Mouse (Mus musculus) lung, postnatal 0 days (tissue): ENCODE results near the gene Chst8. TPM values are rescaled to one million over a fixed set of nuclear protein-coding genes. Genes with fewer than 3 reads are reported as not detected.
A peak's percentile ranks its signal among the peaks of the same experiment; 100 is the strongest.

Source experiments
- ATAC-seq: fragments of 200-750 bp; cut with Nextera tagmentation; 2 replicates; pipeline ENCODE4 v1.8.0; 2017; ENCODE audit warnings: moderate library complexity
- DNase-seq: peaks from one replicate; pipeline ENCODE4 v3.0.0-alpha.2; 2016; ENCODE audit warnings: low spot score
- H3K27ac ChIP-seq: fragments of 300-500 bp; sonication (generic); 2 replicates; pipeline ENCODE4 v1.5.1; 2014; ENCODE audit warnings: antibody characterized with exemption, mild to moderate bottlenecking, low read length, mixed read lengths
- H3K27me3 ChIP-seq: fragments of 300-500 bp; sonication (generic); replicated peaks from 2 replicates; pipeline ENCODE4 v1.6.1; 2014; ENCODE audit warnings: low read length, mixed read lengths; ENCODE audit not compliant: insufficient read depth
- H3K36me3 ChIP-seq: fragments of 300-500 bp; sonication (generic); 2 replicates; pipeline ENCODE4 v1.6.1; 2014; ENCODE audit warnings: low read length, mixed read lengths; ENCODE audit not compliant: insufficient read depth
- H3K4me1 ChIP-seq: fragments of 300-500 bp; sonication (generic); 2 replicates; pipeline ENCODE4 v1.6.1; 2014; ENCODE audit warnings: antibody characterized with exemption, low read depth, low read length, mixed read lengths; ENCODE audit not compliant: insufficient read depth
- H3K4me2 ChIP-seq: fragments of 300-500 bp; sonication (generic); replicated peaks from 2 replicates; pipeline ENCODE4 v1.6.1; 2014; ENCODE audit warnings: low read depth, mild to moderate bottlenecking, low read length, moderate library complexity, mixed read lengths
- H3K4me3 ChIP-seq: fragments of 300-500 bp; sonication (generic); 2 replicates; pipeline ENCODE4 v1.5.1; 2014; ENCODE audit warnings: low read depth, low read length
- H3K9ac ChIP-seq: fragments of 300-500 bp; sonication (generic); replicated peaks from 2 replicates; pipeline ENCODE4 v1.6.1; 2014; ENCODE audit warnings: low read depth, mild to moderate bottlenecking
- H3K9me3 ChIP-seq: fragments of 300-500 bp; sonication (generic); 2 replicates; pipeline ENCODE4 v1.6.1; 2016; ENCODE audit warnings: low read length, mixed read lengths
- CTCF ChIP-seq: IDR thresholded peaks from 2 replicates; pipeline ENCODE4 v1.5.1; 2016; ENCODE audit warnings: antibody characterized with exemption, mild to moderate bottlenecking
- EP300 ChIP-seq: IDR thresholded peaks from 2 replicates; pipeline ENCODE4 v1.6.1; 2016; ENCODE audit warnings: antibody characterized with exemption, mild to moderate bottlenecking, control low read depth
- WGBS: fragments of 180-500 bp; shearing (Covaris S2); extraction: QIAGEN DNeasy Blood & Tissue Kit; methylation state at CpG from one replicate; pipeline ENCODE4 v1.1.7; 2014; 5-methylcytosine and 5-hydroxymethylcytosine counted together
- polyA plus RNA-seq: library from polyadenylated mRNA; unstranded; fragments of >200 nt; fragmentation: Nextera tagmentation; extraction: Ambion mirVana; gene quantifications from 2 replicates; pipeline ENCODE4 v1.2.1, GENCODE M21; 2015

Chst8 gene
- polyA plus RNA-seq, 1 experiment from 2014 or later: 5.9 TPM

DNA sequence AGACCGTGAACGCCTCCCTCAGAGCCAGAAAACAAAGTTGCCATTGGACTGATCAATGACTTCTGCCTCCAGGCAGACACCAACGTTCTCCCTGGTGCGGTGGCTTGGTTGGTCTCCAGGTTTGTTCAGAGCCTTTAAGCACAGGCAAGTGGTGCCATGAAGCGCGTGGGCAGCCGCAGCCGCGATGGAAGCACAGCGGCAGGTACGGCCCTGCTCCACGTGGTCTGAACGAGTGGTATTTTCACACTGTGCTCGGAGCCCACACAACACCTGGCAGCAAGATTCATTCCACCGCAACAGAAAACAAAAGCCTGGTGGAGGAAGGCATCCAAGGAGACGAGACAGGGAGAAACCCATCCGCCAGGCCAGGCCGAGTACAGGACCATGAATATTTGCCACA lies 7.3 kb upstream of the Chst8 start:
- TF ChIP-seq CTCF (no peak), EP300 (no peak)
- Histone ChIP-seq H3K27me3 (no peaks in the 10 kb centered on the region), H3K27ac (no peak overlapping the region), H3K4me1 (no peaks in the 10 kb centered on the region), H3K36me3 (no peaks in the 10 kb centered on the region), H3K4me2 (no peak overlapping the region), H3K4me3 (no peak overlapping the region), H3K9ac (no peak overlapping the region), H3K9me3 (no peaks in the 10 kb centered on the region)
- no peak for DNase-seq
- 89% methylated on average over 18 of the region's 18 CpGs for WGBS
- no peak for ATAC-seq

DNA sequence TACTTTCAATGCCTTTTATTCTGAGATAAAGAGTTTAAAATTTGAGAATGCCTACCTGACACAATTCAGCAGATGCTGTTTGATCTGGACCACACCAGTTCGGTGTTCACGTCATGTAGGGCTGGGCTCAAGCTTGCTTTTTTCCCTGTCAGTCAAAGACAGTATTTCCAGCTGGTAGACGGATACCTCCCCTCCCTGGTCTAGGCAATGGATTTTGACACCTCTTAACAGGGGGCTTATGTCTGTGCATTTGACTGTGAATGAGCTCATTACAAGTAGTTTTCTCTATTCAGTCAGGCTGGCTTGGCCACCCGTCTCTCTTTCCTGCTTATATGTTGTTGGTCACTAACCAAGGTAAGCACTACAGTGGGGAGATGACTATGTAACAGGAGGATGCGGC lies 6.1 kb upstream of the Chst8 start:
- Histone ChIP-seq H3K4me1 (no peaks in the 10 kb centered on the region), H3K27ac (no peak overlapping the region), H3K4me3 (no peak overlapping the region), H3K36me3 (no peaks in the 10 kb centered on the region), H3K4me2 (no peak overlapping the region), H3K27me3 (peaks cover under 1% of the 10 kb centered on the region; the same call in 1 of the 2 replicates), H3K9me3 (no peaks in the 10 kb centered on the region), H3K9ac (no peak overlapping the region)
- no peak for ATAC-seq
- WGBS: 82% methylated on average over 5 of the region's 5 CpGs
- TF ChIP-seq CTCF: no peak
- TF ChIP-seq EP300: no peak
- no peak for DNase-seq

DNA sequence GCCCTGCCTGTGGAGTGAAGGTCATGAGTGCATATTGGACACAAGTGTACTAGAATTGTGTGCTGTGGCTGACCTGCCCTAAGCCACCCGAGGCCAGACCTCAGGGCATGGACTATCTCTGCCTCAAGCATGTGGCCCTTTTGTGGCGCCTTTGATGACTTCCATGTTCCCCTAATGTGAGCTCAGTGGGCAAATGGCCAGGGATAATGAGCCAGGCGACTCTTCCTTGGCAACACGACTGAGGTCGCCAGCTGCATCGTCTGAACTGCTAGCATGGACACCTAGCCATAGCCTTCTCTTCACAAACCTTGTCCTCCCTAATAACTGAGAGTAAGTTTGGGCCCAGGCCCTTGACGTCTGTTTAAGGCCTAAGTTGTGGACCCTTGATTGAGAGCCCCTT lies 4.5 kb upstream of the Chst8 start:
- WGBS: 72% methylated on average over 7 of the region's 7 CpGs
- H3K36me3 ChIP-seq: no peaks in the 10 kb centered on the region
- H3K9me3 ChIP-seq: no peaks in the 10 kb centered on the region
- H3K27me3 ChIP-seq: peaks cover 11% of the 10 kb centered on the region
- no peak overlapping the region for H3K27ac ChIP-seq
- no peak overlapping the region for H3K4me2 ChIP-seq
- ATAC-seq: no peak
- no peaks in the 10 kb centered on the region for H3K4me1 ChIP-seq
- H3K4me3 ChIP-seq: no peak overlapping the region
- TF ChIP-seq CTCF (no peak), EP300 (no peak)
- DNase-seq: no peak
- no peak overlapping the region for H3K9ac ChIP-seq

DNA sequence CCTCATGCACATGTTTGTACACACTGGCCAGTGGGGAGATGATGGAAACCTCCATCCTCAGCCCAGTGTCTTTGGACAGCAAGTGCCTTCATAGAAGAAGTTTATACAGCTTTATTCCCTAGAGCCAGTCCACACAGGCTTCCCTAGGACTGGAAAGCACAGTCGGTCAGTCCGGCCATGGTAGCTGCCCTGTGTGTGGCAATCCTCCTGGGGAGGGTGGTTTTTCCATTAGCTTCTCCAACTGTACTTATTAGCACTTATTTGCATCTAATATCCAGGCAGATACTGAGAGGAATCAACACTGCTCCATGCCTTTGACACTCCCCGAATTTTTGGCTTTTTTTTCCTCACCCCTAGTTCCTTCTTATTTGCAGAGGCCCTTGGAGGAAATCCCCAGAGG lies 2.3 kb upstream of the Chst8 start:
- H3K9ac ChIP-seq: no peak overlapping the region
- DNase-seq (no peak), ATAC-seq (no peak)
- no peak for TF ChIP-seq EP300
- TF ChIP-seq CTCF: no peak
- no peaks in the 10 kb centered on the region for H3K36me3 ChIP-seq
- 62% methylated on average over 3 of the region's 3 CpGs for WGBS
- H3K27me3 ChIP-seq: peaks cover 32% of the 10 kb centered on the region
- no peaks in the 10 kb centered on the region for H3K4me1 ChIP-seq
- H3K4me2 ChIP-seq: no peak overlapping the region
- no peak overlapping the region for H3K27ac ChIP-seq
- H3K9me3 ChIP-seq: no peaks in the 10 kb centered on the region
- no peak overlapping the region for H3K4me3 ChIP-seq

DNA sequence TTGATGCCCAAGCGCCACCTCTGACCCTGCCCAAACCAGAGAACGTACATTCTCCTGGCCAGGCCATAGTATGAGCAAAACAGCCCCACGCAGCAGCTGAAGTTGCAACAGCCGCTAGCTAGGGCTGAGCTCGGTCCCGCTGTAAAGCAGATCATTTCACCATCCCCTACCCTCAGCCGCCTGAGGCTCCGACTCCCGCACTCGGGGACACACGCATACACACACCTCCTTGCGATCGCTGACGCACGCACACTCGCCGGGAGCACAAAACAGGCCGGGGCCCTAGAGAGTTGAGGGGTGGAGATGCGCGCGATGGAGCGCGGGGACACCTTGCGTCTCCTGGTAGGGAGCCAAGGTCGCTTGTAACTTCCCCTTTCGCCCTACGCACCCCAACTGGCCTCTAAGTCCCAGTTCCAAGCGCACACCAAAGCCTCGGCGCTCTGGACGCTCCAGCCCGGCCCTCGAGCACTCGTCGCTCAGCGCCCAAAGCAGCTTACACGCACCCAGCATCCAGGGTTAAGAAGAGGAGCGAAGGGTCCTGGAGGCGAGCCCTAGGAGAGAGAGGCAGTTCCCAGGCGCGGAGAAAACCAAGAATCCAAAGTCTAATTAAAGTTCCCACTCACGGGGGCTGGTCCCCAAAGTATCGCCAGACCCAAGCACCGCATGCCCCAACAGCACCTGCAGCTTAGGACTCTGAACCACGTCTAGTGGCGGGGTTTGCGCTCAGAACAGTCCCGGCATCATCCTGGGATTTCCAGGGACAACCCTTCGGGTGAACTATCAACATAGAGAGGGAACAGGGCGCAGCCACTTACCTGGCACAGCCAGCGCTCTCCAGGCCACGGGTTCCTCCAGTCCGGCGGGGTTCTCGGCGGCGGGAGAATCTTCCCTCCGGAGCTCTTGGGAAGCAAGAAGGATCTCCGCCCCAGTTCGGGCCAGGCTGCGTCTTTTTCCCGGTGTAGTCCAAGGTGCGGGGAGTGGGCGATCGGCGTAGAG lies 682 bp downstream of the Chst8 start:
- WGBS: under 1% methylated on average over 64 of the region's 66 CpGs
- H3K4me2 ChIP-seq: peak overlapping the region; percentile 78
- no peak overlapping the region for H3K27ac ChIP-seq
- ATAC-seq (peak; percentile 37), DNase-seq (peak; percentile 22)
- TF ChIP-seq EP300 (no peak), CTCF (no peak)
- H3K27me3 ChIP-seq: peaks cover 41% of the 10 kb centered on the region
- no peak overlapping the region for H3K9ac ChIP-seq
- no peaks in the 10 kb centered on the region for H3K4me1 ChIP-seq
- peak overlapping the region; percentile 47 for H3K4me3 ChIP-seq
- no peaks in the 10 kb centered on the region for H3K36me3 ChIP-seq
- H3K9me3 ChIP-seq: no peaks in the 10 kb centered on the region

DNA sequence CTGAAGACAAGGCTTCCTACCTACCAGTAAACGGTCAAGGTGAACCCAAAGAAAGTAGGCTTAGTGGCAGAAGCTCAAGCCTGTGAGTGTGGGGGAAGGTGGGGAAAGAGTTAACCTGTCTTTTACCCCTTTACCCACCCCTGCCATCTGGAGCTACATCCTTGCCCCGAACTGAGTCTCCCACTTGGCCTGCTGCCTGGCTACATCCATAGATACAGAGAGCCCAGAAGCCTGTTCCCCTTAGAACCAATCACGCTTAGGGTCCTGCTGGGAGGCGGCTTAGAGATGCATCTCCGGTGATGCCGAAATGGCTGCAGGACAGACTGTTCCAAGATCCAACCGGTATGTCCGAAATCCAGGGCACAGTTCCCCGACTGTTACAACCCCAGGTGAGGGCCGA lies 1.5 kb downstream of the Chst8 start:
- Histone ChIP-seq H3K27ac (no peak overlapping the region), H3K9me3 (no peaks in the 10 kb centered on the region), H3K4me2 (peak overlapping the region; percentile 78), H3K4me1 (no peaks in the 10 kb centered on the region), H3K27me3 (peaks cover 41% of the 10 kb centered on the region), H3K4me3 (peak overlapping the region; percentile 47), H3K36me3 (no peaks in the 10 kb centered on the region), H3K9ac (no peak overlapping the region)
- TF ChIP-seq CTCF (no peak), EP300 (no peak)
- 4% methylated on average over 10 of the region's 10 CpGs for WGBS
- no peak for ATAC-seq
- DNase-seq: no peak
